Mouse (Mus musculus) embryo, embryonic 11 days (tissue): ENCODE results near the gene Aspn.
A peak's percentile ranks its signal among the peaks of the same experiment; 100 is the strongest.

Experiments
- DNase-seq: peaks from one replicate; pipeline ENCODE4 v3.0.0-alpha.2; 2015

Aspn gene

DNA sequence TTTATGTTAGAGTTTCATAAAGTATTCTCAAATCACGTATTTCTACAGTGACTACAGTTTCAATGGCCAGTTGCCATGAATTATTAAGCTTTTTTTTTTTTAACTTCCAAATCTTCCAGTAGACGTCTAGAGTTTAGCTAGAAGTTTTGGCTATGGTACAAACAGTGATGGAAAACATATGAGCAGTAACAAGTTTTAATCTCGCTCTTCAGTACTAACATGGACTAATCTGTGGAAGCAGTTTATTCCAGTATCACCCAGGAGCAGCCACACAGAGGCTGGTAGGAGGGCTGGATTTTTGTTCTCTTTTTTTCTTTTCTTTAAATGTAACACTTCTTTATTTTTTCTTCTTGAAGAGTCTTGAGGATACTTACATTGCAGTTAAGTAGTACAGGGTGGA is at the start of gene Aspn:
Aspn (plus strand) TSS at position 165 of the 400 bp plus-strand sequence.
- no peak for DNase-seq

GRCm38 (mm10) chr13:49504510-49504909 is 39.7 kb upstream of the Aspn start, which contains the start of gene Ecm2:
Gene Ecm2 (plus strand): TSS chr13:49504810.
- no peak for DNase-seq

- no peak for DNase-seq
Observed at GRCm38 (mm10) chr13:49505776-49506175, 38.5 kb upstream of the Aspn start.

- no peak for DNase-seq
Observed at GRCm38 (mm10) chr13:49507176-49507575, 37.1 kb upstream of the Aspn start.

DNA sequence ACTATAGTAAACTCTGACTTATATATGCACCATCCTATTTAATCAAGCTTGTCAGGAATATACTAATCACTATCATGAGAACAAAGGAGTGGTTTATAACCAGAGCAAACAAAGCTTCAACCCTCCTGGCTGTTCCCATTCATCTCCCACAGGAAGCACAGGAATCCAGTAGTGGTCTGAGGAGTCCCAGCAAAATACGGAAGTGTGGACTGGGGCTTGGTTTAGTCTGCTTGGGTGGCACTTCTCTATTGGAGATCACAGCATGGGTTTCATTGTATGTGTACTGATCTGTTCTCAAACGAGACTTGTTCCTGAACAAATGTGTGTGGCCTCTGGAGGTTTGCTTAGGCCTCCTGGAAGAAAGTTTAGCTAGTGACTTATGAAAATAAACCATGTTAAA is 25.5 kb upstream of the Aspn start:
- DNase-seq: no peak

DNA sequence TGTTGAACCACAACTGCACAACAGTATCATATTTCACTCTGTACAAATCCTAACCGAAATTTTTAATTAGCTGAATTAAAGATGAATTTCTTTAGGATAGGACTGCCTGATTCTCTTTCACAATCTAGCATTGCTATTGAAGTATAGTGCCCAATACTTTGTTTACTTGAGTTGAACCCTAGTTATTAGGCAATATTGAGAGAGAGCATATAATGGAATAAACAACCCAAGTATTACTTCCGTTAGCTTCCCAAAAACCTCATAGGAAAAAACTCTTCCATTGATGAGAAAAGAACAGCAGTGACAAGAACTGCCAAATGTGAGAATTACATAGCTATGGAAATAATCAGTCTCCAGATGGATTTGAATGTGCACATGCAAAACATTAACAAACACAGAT is 18.0 kb upstream of the Aspn start:
- no peak for DNase-seq

GRCm38 (mm10) chr13:49530636-49531035 is 13.6 kb upstream of the Aspn start:
- DNase-seq: no peak

DNA sequence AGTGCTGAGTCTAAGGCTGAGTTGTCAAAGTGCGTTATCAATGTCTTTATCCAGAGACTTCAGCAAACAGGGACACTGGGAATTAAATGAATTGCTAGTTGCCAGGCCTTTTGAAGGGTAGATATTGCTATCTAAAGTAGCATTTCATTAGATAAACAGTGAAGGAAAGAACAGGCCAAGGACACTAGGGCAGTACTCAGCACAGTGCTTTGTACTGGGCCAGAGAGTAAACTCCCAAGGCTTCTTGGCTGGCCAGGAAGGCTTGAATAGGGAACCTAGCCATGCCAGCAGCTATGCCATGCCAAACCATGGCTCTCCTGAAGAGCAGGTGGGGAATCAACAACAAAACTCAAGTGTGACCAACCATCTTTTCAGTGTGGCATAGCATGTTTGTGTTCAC is 7.3 kb upstream of the Aspn start:
- DNase-seq: no peak

DNA sequence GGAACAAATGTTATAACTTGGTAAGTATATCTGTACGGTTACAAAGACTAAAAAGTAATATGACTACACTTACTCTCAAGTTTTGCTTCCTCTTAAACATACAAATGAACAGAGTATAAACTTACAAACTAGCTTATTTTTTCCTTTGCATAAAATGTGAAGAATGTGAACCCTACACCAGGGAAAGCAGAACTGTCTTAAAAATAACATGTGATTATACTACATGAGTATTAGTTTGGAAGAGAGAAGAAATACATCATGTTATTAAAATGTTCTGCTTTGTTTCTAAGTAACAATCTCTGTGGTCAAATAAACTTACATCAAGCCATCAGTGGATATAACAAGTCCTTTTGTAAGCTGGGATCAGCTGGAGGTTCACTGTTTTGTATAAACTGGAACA is 5.5 kb upstream of the Aspn start:
- DNase-seq: no peak

DNA sequence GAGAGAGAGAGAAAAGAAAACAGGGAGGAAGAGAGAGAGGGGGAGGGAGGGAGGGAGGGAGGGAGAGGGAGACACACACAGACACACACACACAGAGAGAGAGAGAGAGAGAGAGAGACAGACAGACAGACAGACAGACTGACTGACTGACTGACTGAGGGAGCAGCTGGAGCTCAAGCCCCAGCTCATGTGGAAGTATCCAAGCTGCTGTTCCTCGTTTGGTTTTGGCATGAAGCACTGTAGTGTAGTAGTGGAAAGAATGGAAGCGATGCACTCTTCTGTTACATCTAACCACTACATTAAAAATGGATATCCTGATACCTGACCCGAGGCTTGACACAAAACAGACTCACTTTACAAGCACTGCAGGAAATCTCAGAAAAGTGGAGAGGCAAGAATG is 1.4 kb downstream of the Aspn start:
- peak; percentile 21 for DNase-seq

- no peak for DNase-seq
Observed at GRCm38 (mm10) chr13:49546517-49546916, 2.3 kb downstream of the Aspn start.

DNA sequence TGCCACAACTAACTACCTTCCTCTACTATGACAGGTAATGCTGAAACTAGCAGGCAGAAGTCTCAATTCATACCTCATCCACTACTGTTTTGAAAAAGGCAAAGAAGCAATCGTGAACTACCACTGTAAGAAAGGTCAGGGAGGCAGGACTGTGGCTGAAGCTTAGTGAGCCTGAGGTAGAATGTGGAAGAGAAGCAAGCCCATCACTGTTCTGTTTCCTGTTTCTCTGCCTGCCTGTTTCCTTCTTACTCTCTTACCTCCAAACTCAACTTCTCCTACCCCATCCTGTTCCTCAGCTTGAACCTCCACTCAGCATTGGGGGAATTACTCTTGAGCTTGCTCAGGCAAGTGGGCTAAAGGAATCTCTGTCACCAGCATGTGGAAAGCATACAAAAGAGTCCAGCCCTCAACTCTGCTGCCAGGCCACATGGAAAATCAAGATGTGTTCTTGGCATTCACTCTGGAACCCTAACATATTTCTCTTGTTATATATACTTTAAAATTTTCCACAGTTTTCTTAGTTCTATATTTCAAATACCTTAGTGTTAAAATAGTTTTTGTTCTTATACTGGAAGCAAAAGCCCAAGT is 3.4 kb downstream of the Aspn start:
- no peak for DNase-seq

- DNase-seq: no peak
Observed at GRCm38 (mm10) chr13:49549616-49550015, 5.4 kb downstream of the Aspn start.

GRCm38 (mm10) chr13:49554519-49554918 is 10.3 kb downstream of the Aspn start:
- no peak for DNase-seq

- no peak for DNase-seq
Observed at GRCm38 (mm10) chr13:49556203-49556602, 12.0 kb downstream of the Aspn start.

- no peak for DNase-seq
Observed at GRCm38 (mm10) chr13:49556924-49557323, 12.7 kb downstream of the Aspn start.

DNA sequence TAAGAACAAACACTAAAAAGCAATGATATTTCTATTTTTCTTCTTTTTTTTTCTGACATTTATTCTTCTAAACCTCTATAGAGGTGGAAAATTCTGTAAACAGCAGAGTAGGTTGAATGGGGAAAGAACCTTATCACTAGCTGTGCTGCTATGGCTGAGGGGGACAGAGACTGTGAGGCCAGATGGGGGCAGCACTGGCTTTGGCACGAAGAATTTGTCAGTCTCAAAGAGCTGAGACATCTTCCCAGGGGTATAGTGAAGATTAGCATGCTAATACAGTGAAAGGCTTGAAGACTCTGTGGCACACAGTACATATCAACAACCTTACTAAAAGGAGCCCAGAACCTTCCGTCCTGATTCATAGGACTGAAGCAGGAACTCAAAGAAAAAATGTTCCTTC is 14.9 kb downstream of the Aspn start:
- DNase-seq: peak; percentile 41

GRCm38 (mm10) chr13:49560886-49561285 is 16.6 kb downstream of the Aspn start:
- DNase-seq: no peak

DNA sequence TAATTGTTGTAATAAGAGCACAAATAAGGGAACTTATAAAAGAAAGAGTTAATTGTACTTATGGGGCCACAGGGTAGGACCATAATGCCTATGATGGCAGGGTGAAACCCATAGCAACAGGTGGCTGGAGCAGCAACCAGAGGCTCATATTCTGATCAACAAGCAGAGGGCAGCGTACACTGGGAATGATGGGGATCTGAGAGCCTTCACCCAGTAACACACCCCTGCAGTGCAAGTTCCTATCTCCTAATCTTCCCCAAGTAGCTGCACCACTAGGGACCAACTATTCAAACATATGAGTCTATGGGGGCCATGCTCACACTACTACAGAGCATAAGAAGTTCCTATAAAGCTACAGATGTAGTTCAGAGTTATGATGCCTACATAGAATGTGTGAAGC is 20.1 kb downstream of the Aspn start:
- no peak for DNase-seq

DNA sequence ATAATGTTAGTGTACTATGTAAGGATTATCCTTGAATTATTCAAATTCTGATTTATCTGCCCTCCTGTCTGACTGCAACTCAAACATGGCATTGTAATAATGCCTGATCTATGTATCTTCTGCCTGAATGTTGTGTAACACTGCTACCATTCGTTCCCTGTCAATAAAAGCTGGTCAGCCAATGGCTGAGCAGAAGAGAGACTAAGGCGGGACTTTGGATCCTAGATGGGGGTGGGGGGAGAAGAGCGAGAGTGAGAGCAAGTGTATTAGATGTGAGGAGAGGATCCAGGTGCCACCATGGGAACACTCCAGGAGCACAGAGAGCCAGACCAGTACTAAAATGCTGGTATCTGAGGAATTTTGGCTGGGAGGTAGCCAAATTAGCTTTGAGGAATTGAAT is 26.1 kb downstream of the Aspn start:
- no peak for DNase-seq

DNA sequence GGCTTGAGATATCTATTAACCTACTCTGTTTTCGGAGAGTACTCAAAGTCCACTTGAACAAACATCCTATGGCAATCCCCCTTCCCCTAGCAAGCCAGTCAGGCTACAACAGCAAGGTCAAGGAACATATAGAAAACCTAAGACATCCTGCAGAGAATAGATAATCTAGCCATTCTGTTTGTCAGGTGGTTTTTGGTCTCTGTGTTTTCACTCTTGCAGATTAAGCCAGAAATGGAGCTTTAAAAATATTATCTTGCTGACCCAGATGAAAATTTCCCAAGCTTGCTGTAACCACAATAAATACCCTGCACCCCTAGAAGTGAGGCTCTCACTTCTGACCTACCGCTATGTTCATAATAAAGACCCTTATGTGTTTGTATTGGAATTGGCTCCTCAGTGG is 27.2 kb downstream of the Aspn start:
- DNase-seq: no peak

- DNase-seq: peak; percentile 45
Observed at GRCm38 (mm10) chr13:49581541-49582530, 37.6 kb downstream of the Aspn start, which contains the start of gene Omd. Gene Omd (plus strand): TSS chr13:49582462.

- no peak for DNase-seq
Observed at GRCm38 (mm10) chr13:49583859-49584258, 39.6 kb downstream of the Aspn start.

GRCm38 (mm10) chr13:49584307-49585005 is 40.2 kb downstream of the Aspn start:
- DNase-seq: no peak
